Mouse (Mus musculus): ENCODE results near the gene Ptgir. TPM values are rescaled to one million over a fixed set of nuclear protein-coding genes. Genes with fewer than 3 reads are reported as not detected.

The Ptgir gene
- polyA plus RNA-seq, 1 experiment: 0.04 TPM

DNA sequence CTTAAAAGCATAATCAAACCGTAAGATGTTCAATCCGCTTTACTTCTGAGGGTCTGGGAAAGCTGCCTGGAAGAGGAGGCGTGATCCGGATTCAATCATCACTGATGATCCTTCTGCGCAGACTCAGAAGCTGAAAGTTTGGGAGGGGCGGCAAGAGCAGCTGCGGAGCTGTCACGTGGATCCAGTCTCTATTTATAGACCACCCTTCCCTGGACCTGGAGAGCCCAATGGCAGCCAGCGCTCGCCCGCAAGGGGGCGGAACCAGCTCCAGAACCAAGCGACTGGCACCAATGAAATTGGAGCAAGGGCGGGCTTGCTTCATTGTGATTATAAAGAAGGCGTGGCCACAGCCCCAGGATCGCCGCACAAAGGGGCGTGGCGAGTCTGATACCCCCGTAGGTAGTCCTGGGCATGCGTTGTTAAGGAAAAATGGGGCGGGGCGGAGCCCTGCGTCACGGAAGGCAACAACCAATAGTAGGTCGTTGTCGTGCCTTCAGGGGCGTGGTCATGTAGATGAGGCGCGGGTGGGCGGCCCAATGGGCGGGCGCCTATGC lies 31.5 kb upstream of the Ptgir start:
- H3K4me3 ChIP-seq (replicated peaks): peak overlapping the region; percentile 62
- H3K36me3 ChIP-seq (ENCODE audit: control insufficient read depth): no peaks in the 10 kb centered on the region; the same call in 1 of the 2 replicates
- TF ChIP-seq GATA1 (IDR thresholded peaks at IDR 0.05; ENCODE audit: low read length) (no peak), TAL1 (IDR thresholded peaks at IDR 0.05; ENCODE audit: low read length) (no peak)
- H3K9me3 ChIP-seq (ENCODE audit: control insufficient read depth, low read length): no peaks in the 10 kb centered on the region
- H3K27me3 ChIP-seq (ENCODE audit: control insufficient read depth): peaks cover 21% of the 10 kb centered on the region
- H3K4me1 ChIP-seq (ENCODE audit: control insufficient read depth): peaks cover 25% of the 10 kb centered on the region

DNA sequence AGATGAGACGGTGACA lies 31.2 kb upstream of the Ptgir start, which contains the start of gene Dact3:
Gene Dact3, plus strand, starts transcription at position 8 of the 16 bp plus-strand sequence.
- H3K9me3 ChIP-seq (ENCODE audit: control insufficient read depth, low read length): no peaks in the 10 kb centered on the region
- peaks cover 25% of the 10 kb centered on the region for H3K4me1 ChIP-seq (ENCODE audit: control insufficient read depth)
- peaks cover 22% of the 10 kb centered on the region for H3K27me3 ChIP-seq (ENCODE audit: control insufficient read depth)
- H3K4me3 ChIP-seq (replicated peaks): peak within 1 kb of the TSS; percentile 62
- no peaks in the 10 kb centered on the region for H3K36me3 ChIP-seq (ENCODE audit: control insufficient read depth)
- TF ChIP-seq GATA1 (IDR thresholded peaks at IDR 0.05; ENCODE audit: low read length) (no peak), TAL1 (IDR thresholded peaks at IDR 0.05; ENCODE audit: low read length) (no peak)

DNA sequence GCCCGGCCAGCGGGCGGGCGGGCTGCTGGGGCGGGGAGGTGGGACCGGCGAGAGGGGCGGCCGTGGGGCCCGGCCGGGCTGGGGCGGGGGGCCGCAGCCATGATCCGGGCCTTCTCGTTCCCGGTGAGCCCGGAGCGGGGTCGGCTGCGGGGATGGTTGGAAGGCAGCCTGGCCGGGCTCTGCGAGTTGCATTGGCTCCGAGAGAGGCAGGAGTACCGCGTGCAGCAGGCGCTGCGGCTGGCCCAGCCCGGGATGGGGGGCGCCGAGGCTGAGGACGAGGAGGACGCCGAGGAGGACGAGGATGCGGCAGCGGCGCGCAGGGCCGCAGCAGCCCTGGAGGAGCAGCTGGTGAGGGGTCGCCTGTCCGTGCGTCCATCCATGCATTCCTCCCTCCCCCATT lies 31.0 kb upstream of the Ptgir start:
- Histone ChIP-seq H3K4me3 (replicated peaks) (peak overlapping the region; percentile 62), H3K36me3 (ENCODE audit: control insufficient read depth) (no peaks in the 10 kb centered on the region), H3K9me3 (ENCODE audit: control insufficient read depth, low read length) (no peaks in the 10 kb centered on the region), H3K4me1 (ENCODE audit: control insufficient read depth) (peaks cover 25% of the 10 kb centered on the region), H3K27me3 (ENCODE audit: control insufficient read depth) (peaks cover 24% of the 10 kb centered on the region)
- TF ChIP-seq TAL1 (IDR thresholded peaks at IDR 0.05; ENCODE audit: low read length) (no peak), GATA1 (IDR thresholded peaks at IDR 0.05; ENCODE audit: low read length) (no peak)

DNA sequence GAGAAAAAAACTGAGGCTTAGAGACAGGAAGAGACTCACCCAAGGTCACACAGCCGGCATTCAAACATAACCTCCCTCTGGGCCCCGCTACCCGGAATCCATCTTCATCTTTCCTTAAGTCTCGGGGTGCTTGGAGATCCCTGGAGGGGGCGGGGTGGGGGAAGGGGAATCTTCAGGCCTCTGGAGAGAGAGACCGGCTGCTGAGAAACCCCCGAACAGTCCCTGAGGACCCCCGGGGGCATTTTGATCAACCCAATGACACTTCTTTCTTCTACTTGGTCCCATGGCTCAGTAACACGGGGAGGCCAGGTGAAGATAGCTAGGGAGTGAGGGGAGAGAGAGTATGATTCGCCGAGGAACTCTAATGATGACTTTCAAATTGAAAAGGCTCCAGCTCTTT lies 30.3 kb upstream of the Ptgir start:
- H3K27me3 ChIP-seq (ENCODE audit: control insufficient read depth): peaks cover 30% of the 10 kb centered on the region
- H3K4me3 ChIP-seq (replicated peaks): no peak overlapping the region
- peaks cover 25% of the 10 kb centered on the region for H3K4me1 ChIP-seq (ENCODE audit: control insufficient read depth)
- TF ChIP-seq TAL1 (IDR thresholded peaks at IDR 0.05; ENCODE audit: low read length): no peak
- no peak for TF ChIP-seq GATA1 (IDR thresholded peaks at IDR 0.05; ENCODE audit: low read length)
- H3K9me3 ChIP-seq (ENCODE audit: control insufficient read depth, low read length): no peaks in the 10 kb centered on the region
- H3K36me3 ChIP-seq (ENCODE audit: control insufficient read depth): no peaks in the 10 kb centered on the region

DNA sequence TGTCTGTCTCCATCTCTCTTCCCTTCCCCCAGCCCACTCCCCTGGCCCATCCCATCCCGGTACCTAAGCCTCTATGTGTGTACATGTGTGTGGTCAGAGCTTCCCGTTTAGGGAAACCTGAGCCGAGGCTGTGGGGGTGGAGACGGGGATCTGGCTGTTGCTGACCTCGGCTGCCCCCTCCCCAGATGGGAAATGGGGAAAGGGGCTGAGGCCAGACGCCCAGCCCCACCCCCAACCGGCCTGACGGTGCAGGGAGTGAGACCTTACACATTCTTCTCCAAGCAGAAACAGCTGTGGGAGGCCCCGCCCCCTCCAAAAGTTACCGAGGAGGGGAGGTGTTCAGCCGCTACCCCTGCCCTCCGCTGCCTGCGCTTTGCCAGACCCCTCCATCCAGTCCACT lies 29.7 kb upstream of the Ptgir start:
- Histone ChIP-seq H3K4me1 (ENCODE audit: control insufficient read depth) (peaks cover 25% of the 10 kb centered on the region), H3K9me3 (ENCODE audit: control insufficient read depth, low read length) (no peaks in the 10 kb centered on the region), H3K27me3 (ENCODE audit: control insufficient read depth) (peaks cover 35% of the 10 kb centered on the region), H3K4me3 (replicated peaks) (no peak overlapping the region), H3K36me3 (ENCODE audit: control insufficient read depth) (no peaks in the 10 kb centered on the region)
- TF ChIP-seq TAL1 (IDR thresholded peaks at IDR 0.05; ENCODE audit: low read length) (no peak), GATA1 (IDR thresholded peaks at IDR 0.05; ENCODE audit: low read length) (no peak)

DNA sequence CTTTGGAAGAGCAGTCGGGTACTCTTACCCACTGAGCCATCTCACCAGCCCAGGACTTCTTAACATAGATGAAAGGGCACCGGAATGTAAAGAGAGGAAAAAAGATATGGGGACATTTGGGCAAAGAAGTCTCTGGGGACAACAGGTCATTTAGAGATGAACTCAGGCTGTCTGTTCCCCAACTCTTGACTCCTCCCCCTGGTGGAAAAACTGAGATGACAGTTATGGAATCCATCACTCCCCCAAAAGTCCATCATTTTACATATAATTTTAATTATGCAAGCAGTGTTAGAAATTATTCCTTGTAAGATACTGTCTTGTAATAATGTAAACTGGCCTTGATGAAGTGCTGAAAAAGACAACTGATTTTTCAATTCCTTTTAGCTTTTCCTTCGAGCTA lies 28.6 kb upstream of the Ptgir start:
- H3K9me3 ChIP-seq (ENCODE audit: control insufficient read depth, low read length): no peaks in the 10 kb centered on the region
- H3K4me1 ChIP-seq (ENCODE audit: control insufficient read depth): peaks cover 25% of the 10 kb centered on the region
- peaks cover 35% of the 10 kb centered on the region for H3K27me3 ChIP-seq (ENCODE audit: control insufficient read depth)
- TF ChIP-seq TAL1 (IDR thresholded peaks at IDR 0.05; ENCODE audit: low read length): no peak
- no peak for TF ChIP-seq GATA1 (IDR thresholded peaks at IDR 0.05; ENCODE audit: low read length)
- H3K36me3 ChIP-seq (ENCODE audit: control insufficient read depth): no peaks in the 10 kb centered on the region
- no peak overlapping the region for H3K4me3 ChIP-seq (replicated peaks)

DNA sequence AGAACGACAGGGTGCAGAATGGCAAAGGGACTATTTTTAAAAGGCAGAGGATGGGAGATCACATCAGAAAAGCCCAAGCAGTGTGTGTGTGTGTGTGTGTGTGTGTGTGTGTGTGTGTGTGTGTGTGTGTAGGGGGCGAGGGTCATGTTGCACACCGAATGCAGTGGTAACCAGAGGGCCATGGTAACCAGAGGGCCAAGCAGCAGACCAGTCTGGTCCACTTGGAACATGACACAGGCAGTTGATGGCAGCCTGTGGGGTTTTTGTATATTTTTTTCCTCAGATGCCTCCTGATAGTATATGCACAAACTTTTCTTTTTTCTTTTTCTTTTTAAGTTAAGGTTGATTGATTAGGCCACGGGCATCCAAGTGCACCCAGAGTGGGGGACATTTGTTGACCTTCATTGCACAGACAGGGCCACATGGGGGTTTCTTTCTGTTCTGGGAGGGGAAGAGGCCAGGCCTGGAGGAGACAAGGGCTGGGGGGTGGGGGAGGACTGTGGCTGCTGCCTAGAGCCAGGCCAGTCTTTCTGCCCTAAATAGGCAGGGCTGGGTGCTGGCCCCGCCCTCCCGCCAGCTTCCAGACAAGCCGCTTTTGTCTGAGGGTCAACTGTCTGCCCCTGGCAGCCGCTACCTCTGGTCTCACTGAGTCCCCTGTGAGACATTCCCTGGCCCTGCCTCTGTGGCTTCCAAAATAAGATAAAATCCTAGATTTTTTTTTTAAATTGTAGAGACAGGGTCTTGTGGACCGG lies 26.3 kb upstream of the Ptgir start:
- peaks cover 7% of the 10 kb centered on the region for H3K9me3 ChIP-seq (ENCODE audit: control insufficient read depth, low read length)
- peaks cover 54% of the 10 kb centered on the region for H3K27me3 ChIP-seq (ENCODE audit: control insufficient read depth)
- H3K4me3 ChIP-seq (replicated peaks): no peak overlapping the region
- peaks cover 12% of the 10 kb centered on the region for H3K4me1 ChIP-seq (ENCODE audit: control insufficient read depth)
- H3K36me3 ChIP-seq (ENCODE audit: control insufficient read depth): no peaks in the 10 kb centered on the region
- no peak for TF ChIP-seq TAL1 (IDR thresholded peaks at IDR 0.05; ENCODE audit: low read length)
- no peak for TF ChIP-seq GATA1 (IDR thresholded peaks at IDR 0.05; ENCODE audit: low read length)

DNA sequence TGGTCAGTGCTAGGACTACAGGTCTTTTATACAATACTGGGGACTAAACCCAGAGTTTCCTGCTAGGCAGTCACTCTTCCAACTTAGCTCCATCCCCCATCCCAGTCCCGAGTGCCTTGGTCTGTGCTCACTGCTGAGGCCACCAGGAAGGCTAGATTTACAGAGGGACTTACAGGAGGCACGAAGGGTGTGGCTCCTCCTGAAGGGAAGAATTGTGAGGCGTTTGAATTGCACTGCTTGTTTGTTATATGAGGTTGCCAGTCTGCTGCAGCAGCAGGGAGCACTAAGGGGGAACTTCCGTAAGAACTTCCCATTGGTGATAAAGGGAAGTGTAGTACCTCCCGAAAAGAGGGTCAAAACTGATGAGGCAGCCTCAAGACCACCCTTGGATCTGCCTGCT lies 25.7 kb upstream of the Ptgir start:
- no peak overlapping the region for H3K4me3 ChIP-seq (replicated peaks)
- H3K36me3 ChIP-seq (ENCODE audit: control insufficient read depth): no peaks in the 10 kb centered on the region; the same call in 1 of the 2 replicates
- H3K4me1 ChIP-seq (ENCODE audit: control insufficient read depth): peaks cover 7% of the 10 kb centered on the region
- H3K9me3 ChIP-seq (ENCODE audit: control insufficient read depth, low read length): peaks cover 14% of the 10 kb centered on the region
- TF ChIP-seq GATA1 (IDR thresholded peaks at IDR 0.05; ENCODE audit: low read length) (no peak), TAL1 (IDR thresholded peaks at IDR 0.05; ENCODE audit: low read length) (no peak)
- H3K27me3 ChIP-seq (ENCODE audit: control insufficient read depth): peaks cover 57% of the 10 kb centered on the region

DNA sequence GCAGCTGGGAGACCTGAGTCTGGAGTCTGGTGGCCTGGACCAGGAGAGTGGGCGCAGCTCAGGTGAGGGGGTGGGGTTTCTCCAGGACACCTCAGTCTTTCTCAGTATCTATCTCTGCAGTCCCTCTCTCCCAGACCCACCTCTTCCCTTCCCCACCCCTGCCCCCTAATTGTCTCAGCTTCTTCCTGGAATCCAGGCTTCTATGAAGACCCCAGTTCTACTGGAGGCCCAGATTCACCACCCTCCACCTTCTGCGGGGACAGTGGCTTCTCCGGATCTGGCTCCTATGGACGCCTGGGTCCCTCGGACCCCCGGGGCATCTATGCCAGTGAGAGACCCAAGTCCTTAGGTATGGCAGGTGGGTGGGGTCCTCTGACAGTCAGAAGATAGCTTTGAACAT lies 23.1 kb upstream of the Ptgir start:
- no peak for TF ChIP-seq GATA1 (IDR thresholded peaks at IDR 0.05; ENCODE audit: low read length)
- no peak for TF ChIP-seq TAL1 (IDR thresholded peaks at IDR 0.05; ENCODE audit: low read length)
- no peak overlapping the region for H3K4me3 ChIP-seq (replicated peaks)
- no peaks in the 10 kb centered on the region; the same call in 1 of the 2 replicates for H3K36me3 ChIP-seq (ENCODE audit: control insufficient read depth)
- peaks cover 65% of the 10 kb centered on the region for H3K27me3 ChIP-seq (ENCODE audit: control insufficient read depth)
- peaks cover 26% of the 10 kb centered on the region for H3K9me3 ChIP-seq (ENCODE audit: control insufficient read depth, low read length)
- H3K4me1 ChIP-seq (ENCODE audit: control insufficient read depth): 0 out of 2 replicates have a peak, but pooled peaks cover 2% of the 10 kb centered on the region

DNA sequence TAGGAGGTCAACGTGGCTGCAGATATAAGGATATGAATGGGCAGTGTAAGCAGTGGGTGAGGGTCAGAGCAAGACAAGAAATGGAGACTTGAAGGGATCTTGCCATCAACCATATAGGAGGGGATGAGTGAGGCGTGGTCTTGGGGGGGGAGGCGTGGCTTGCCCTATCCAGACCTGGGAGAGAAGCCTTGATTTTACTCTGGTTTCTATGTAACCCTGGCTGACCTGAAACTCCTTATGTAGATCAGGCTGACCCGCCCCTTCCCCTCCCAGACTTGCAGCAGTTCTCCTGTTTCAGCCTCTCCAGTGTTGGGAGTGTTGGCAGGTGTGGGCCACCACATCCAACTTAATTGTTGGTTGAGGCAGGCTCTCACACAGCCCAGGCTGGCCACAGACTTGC lies 22.0 kb upstream of the Ptgir start:
- TF ChIP-seq GATA1 (IDR thresholded peaks at IDR 0.05; ENCODE audit: low read length) (no peak), TAL1 (IDR thresholded peaks at IDR 0.05; ENCODE audit: low read length) (no peak)
- Histone ChIP-seq H3K36me3 (ENCODE audit: control insufficient read depth) (no peaks in the 10 kb centered on the region; the same call in 1 of the 2 replicates), H3K27me3 (ENCODE audit: control insufficient read depth) (peaks cover 75% of the 10 kb centered on the region), H3K4me3 (replicated peaks) (no peak overlapping the region), H3K9me3 (ENCODE audit: control insufficient read depth, low read length) (peaks cover 26% of the 10 kb centered on the region), H3K4me1 (ENCODE audit: control insufficient read depth) (0 out of 2 replicates have a peak, but pooled peaks cover 2% of the 10 kb centered on the region)
